Mouse (Mus musculus) heart, adult 11 months (tissue): ENCODE measurements around the gene Jam2.

Experiments
- DNase-seq: peaks from one replicate; pipeline ENCODE4 v3.0.0; 2022

The Jam2 gene

DNA sequence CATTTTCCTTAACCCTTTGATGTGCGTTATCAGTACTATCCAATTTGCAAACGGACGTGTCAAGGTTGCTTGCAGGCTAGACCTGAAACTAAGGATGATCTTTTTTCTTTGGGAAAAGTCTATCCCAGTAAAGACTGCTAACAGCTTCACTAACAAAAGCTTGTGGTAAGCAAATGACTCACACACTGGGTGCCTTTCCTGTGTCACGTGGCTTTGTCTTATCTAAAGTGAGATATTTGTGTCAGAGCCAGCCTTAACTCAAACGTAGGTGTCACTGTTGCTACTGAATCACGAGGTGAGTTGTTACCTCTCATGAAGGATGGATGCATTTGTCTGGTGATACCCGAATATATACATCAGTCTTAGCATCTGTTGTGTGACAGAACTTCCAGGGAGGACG is 90.7 kb downstream of the Jam2 start:
- DNase-seq = no peak

DNA sequence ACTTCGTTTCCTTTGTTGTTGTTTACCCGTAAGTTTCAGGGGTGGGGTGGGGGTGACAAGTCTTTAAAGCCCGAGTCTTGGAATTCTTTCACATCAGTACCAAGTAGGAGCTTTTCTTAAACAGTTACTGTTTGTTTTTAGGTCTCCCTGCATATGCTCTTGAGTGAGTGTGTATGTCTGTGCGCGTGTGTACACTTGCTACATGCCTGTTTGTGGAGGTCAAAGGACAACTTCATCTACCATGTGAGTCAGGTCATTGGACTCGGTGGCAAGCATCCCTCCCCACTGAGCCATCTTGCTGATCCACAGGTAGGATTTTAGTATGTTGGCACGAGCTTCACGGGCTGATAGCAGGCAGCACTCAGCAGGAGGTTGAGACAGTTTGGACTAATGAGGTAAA is 99.9 kb downstream of the Jam2 start:
- DNase-seq = no peak

DNA sequence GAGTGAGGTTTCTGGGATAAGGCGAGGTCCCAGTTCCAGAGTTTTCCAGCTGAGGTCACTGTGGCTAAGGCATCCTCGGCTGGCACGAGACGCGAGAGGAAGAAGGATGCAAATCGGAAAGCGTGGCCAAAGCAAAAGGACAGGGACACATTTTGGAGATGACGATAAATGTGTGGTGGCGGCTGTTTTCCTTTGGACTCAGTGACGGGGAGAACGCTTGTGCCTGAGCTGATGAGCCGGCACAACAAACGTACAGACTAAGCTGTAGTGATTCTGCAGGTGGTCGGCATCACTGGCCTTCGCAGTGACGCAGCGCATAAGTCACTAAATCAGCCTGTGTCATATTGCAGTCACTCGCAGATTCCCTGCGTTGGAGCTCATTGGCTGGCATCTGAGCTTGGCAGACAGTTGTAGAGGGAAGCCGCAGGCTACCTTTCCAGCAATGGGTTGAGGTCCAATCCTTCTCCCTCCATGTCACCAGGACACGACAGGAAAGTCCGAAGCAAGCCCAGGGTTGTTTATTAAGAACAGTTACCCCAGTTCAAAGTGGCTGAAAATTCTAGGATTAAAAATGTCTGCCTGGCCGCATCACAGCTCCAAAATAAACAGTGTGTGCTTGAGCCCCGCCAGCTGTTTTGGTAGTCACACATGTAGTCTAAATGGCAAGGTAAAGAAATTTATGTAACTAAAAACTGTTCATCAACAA is 101.2 kb downstream of the Jam2 start:
- peak; percentile 90 for DNase-seq
